Mouse (Mus musculus): ENCODE results near the gene Mrps15.

DNA sequence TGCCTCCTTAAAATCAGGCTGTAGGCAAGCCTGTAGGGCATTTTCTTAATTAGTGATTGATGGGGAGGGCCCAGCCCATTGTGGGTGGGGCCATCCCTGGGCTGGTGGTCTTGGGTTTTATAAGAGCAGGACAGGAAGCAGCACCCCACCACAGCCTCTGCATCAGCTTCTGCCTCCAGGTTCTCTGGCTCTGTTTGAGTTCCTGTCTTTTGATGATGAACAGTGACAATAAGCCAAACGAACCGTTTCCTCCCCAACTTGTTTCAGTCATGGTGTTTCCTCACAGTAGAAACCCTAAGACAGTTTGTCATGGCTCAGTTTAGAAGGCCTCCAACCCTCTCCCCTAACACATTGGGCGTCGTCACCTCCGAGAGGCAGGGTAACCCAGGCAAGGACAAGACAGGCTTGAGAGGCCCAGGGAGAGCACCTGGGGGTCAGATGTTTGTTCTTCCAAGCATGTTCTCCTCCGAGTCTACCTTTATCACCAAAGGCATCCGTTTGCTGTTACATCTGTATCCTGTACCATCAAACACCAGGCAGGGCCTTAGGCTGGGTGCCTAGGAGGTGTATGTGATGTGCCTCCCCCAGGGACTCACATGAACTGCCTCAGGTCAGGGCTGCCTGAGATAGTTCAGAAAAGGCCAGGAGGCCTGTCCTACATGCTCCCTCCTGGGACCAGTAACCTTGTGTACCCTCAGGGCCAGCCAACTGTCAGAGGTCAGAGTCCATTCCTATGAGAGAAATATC lies 43.5 kb downstream of the Mrps15 start:
- TF ChIP-seq POLR2A (IDR thresholded peaks at IDR 0.05; ENCODE audit: control insufficient read depth in 1 of 2, insufficient read depth in 1 of 2, low read depth in 1 of 2, low read length in 2 of 2, poor library complexity in 1 of 2) (no peak), TBP (IDR thresholded peaks at IDR 0.05; ENCODE audit: low read depth, low read length) (no peak), EP300 (IDR thresholded peaks at IDR 0.05; ENCODE audit: low read depth in 1 of 2, low read length in 2 of 2) (no peak), CTCF (IDR thresholded peaks at IDR 0.05 in 2 of 3, conservative IDR thresholded peaks at IDR 0.05 in 1 of 3; ENCODE audit: control insufficient read depth in 1 of 3, insufficient read depth in 1 of 3, low read depth in 2 of 3, low read length in 3 of 3, poor library complexity in 1 of 3, severe bottlenecking in 1 of 3) (no peak), GATA1 (IDR thresholded peaks at IDR 0.05; ENCODE audit: low read depth, low read length) (no peak), MAX (IDR thresholded peaks at IDR 0.05; ENCODE audit: low read length) (no peak), TCF12 (IDR thresholded peaks at IDR 0.05; ENCODE audit: low read depth, low read length) (no peak), MAZ (IDR thresholded peaks at IDR 0.05; ENCODE audit: low read depth, low read length) (no peak)

Measured in MEL (cell line).